Mouse (Mus musculus): ENCODE measurements around the gene Mesp2. TPM values are rescaled to one million over a fixed set of nuclear protein-coding genes. Genes with fewer than 3 reads are reported as not detected.
"Not testable (repeated sequence)": the region's sequence is repeated elsewhere in the genome, so short reads cannot be mapped to it uniquely, and the experiment has no call there.

Mesp2 gene
- total RNA-seq (2021), result under 1 TPM in 1 of 2 experiments, not detected in 1; 0.12 TPM
- long read RNA-seq, experiment 1, result 0 reads
- long read RNA-seq, experiment 2, result 0 reads

- DNase-seq, result peak; percentile 68 to 73
These were observed at the start of gene Mesp2 for GRCm38 (mm10) chr7:79810611-79811506. Gene Mesp2, plus strand, starts transcription at chr7:79810727.

DNA sequence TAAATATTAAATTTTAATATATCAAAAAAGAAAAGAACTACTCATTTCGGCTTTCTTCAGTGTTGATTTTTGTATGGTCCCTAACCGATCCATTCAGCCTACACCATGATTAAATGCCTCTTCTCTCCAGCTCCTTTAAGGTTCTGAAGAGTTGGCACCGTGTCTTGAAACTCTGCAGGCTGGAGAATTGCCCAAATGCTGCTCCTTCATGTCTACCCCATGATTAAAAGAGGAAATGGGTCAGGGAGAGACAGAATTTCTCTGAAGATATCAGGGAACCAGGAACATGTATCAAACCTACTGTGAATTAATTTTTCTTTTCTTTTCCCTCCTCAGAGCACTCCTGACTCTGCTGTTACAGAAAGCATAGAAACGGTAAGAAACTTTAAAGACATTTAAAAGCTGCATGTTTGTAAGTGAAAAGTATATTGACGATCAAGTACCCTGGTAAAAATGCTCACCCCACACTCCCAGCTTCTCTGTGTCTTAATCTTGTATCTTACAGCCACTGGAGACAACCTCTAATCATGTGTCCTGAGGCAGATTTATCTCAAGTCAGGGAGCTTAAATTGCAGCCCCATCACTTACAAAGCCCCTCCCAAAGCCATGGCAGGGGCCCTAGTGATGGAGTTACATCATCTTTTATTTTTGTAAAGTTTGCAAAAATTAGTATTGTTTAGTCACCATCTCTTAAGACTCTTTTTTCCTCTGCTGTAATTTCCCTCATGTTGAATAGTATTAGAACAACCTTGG is 49.2 kb upstream of the Mesp2 start:
- no peak for DNase-seq

DNA sequence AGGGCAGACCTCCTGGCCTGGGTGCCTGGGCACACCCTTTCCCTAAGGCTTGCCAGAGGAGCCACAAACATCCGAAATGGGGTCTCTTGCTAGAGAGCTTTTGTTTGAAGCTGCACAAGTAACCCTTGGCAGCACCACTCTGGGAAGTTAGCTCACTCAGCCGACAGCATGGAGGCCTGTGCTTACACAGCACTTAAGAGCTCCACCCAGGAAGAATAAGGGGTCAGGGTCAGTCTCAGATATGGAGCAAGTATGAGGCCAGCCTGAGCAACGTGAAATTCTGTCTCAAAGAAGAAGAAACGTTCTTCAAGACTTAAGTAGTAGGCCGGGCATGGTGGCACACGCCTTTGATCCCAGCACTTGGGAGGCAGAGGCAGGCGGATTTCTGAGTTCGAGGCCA is 48.4 kb upstream of the Mesp2 start:
- no peak for DNase-seq

DNA sequence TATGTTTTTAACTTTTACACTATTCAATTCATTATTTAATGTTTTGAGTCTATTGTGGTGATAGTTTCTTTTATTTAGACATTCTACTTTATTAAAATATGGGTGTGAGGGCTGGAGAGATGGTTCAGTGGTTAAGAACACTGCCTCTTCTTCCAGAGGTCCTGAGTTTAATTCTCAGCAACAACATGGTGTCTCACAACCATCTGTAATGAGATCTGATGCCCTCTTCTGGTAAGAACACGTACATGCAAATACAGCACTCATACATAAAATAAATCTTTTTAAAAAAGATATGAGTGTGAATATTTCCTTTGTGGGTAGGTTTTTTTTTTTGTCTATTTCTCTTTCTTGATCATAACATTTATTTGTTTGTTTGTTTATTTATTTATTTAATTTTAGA is 44.5 kb upstream of the Mesp2 start:
- no peak for DNase-seq

DNA sequence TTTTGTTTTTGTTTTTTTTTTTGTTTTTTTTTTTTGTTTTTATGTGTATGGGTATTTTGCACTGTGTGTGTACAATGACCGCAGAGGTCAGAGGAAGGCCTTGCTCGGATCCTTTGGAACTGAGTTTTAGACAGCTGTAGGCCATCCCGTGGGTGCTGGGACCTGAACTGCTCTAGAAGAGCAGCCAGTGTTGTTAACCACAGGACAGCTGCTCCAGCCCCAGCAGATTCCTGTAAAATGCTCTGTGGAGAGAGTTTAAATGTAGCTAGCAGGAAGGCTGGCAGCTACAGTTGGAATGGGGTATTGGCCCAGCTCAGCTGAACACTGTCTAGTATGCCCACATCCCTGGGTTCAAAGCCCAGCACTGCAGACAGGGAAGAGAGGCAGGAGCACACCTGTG is 40.9 kb upstream of the Mesp2 start:
- no peak for DNase-seq

GRCm38 (mm10) chr7:79771561-79772512 is 38.7 kb upstream of the Mesp2 start:
- no peak for DNase-seq

- DNase-seq, result peak; percentile 84 to 87
These were observed 29.6 kb upstream of the Mesp2 start for GRCm38 (mm10) chr7:79780647-79781626.

DNA sequence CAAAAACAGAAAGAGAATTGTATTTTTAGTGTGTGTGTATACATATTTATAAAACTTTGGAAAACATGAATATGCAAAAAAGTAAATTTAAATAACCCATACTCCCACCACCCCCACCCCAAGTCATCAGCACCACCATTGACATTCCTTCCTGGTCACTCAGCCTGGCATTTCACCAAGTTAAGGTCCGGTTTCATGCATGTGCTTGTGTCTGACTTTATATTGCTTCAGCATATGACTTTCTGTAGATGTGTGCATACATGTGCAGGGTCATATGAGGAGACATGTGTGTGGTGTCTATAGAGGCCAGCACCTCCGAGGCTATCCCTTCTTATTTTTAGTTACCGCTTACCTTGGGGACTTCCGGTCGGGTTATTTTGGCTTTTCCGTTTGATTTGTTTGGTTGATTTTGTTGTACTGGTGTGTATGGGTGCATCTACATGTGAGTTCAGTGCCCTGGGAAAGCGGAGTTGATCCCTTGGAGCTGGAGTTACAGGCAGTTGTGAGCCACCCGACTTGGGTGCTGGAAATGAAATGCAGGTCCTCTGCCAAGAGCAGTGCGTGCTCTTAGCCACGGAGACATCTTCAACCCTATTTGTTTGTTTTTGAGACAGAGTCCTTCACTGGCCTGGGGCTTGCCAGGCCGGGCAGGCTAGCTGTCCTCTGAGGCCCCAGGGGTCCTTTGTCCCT is 28.6 kb upstream of the Mesp2 start:
- DNase-seq, result no peak

DNA sequence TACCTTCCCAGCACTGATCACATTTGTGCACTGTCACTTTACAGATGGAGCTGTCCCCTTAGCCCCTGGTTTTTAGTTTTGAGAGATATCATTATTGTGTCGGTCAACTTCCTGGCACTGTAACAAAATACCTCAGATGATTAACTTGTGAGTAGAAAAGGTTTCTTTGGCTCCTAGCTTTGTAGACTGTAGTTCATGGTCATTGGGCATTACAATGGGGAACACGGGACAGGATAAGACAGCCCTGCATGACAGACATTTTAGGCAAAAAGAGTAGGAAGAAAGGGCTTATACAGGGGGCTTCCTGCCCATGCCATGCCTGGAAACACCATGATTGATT is 28.0 kb upstream of the Mesp2 start:
- no peak for DNase-seq

DNA sequence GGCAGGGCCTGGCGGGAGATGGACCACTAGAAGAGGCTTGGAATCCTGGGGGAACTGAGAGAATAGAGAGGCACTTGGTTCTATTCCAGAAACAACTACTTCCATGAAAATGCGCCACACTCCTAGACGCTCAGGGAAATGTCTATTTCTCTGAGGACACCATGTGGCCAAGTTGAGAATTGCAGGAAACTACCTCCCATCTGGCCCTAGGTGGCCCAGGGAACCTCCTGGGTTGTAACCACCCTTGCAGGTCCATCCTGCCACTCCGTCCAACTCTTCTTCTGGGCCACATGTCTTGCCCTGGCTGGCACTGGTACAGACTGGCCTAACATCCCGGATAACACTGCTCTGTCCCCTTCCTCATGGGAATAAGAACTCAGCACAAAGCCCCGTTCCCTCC is 24.2 kb upstream of the Mesp2 start:
- DNase-seq, result peak; percentile 73 to 90

DNA sequence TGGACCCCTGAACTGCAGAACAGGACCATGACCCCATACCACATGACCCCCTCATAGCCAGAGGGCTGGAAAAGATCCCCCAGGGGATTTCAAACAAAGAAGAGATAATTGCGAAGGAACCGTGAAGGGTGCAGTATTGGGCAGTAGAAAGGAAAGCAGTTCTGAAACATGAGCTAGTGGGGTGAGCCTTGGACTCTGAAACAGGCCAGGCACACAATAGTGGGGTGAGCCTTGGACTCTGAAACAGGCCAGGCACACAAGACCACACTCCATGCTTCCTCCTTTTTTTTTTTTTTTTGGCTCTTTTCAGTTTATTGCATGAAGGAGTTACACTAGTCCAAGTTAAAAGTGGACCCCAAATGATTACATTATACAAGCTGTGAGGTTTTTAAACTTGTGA is 20.7 kb upstream of the Mesp2 start:
- DNase-seq, result not testable (repeated sequence)

GRCm38 (mm10) chr7:79792635-79793421 is 17.7 kb upstream of the Mesp2 start:
- DNase-seq, result peak; percentile 25 to 42

DNA sequence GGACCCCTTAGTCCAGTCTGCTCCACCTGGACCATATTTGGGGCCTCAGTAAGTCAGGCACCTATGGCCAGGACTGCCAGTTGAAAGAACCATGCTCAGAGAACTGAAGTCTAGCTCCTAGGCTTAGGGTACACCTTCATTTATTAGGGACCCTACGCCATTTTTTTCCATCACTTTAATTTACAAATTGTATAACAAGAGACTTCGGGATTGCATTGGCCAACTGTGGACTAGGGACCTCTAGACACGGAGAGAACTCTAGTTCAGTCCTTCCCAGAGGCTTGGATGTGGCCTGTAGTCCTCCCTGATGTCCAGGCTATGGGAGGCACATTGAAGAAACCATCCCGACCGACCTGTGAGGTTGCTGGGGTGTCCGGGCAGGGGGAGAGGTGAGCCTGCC is 16.8 kb upstream of the Mesp2 start, which contains the start of gene Mesp1:
Gene Mesp1 (minus strand): TSS at position 101 of the 400 bp plus-strand sequence.
- DNase-seq, result no peak

- no peak for DNase-seq
These were observed 11.9 kb upstream of the Mesp2 start for GRCm38 (mm10) chr7:79798606-79799005.

DNA sequence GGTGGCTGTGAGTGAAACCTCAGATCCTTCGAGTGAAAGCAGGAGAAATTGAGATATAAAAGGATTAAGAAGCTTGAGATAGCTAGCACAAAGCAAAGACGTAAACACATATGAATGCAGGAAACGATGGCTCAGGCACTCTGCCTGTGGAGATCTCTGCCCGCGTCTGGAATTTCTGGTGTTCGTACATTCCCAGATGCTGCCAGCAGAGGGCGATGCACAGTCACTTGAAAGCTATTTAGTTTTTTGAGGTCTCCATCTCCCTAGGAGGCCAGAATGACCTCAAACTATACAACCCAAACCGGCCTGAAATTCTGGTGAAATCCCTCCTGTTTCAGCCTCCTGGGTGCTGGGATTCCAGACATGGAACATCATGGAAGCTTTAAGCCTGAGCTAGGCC is 11.5 kb upstream of the Mesp2 start:
- DNase-seq, result peak; percentile 75 to 91

DNA sequence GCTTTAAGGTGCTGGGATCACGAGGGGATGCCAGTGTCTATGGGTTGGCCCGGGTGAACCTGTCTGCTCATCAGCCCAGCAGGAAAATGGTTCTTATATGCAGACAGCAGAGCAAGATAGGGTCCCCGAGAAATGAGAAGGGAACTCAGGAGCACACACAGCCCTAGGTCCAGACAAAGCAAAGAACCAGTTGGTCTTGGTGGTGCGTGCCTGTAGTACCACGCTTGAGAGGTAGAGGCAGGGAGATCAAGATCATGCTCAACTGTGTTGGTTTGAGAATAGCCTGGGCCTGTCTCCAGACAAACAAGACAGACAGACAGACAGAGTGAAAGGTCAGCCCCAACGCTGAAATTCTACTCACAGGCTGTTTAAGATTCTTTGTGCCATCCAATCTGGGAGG is 11.0 kb upstream of the Mesp2 start:
- no peak for DNase-seq

- DNase-seq, result no peak
These were observed 10.2 kb upstream of the Mesp2 start for GRCm38 (mm10) chr7:79800336-79800735.

DNA sequence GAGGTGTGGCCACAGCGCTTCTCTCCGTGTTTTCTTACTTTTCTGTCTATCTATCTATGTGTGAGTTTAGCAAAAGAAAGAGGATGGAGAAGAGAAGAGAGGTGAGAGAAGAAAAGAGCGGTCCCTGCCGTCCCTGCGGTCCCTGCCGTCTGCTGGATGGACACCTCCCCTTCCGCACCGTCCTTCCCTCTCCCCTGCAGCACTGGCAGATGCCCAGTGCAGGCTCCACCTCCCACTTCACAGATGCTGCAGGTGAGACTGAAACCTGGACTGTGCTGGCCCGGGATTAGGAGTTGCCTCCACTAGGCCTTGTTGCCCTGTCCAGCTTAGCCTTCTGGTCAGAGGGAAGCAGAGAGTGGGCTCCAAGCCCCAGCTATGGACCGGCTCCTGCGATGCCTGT is 9.1 kb upstream of the Mesp2 start:
- DNase-seq, result no peak

DNA sequence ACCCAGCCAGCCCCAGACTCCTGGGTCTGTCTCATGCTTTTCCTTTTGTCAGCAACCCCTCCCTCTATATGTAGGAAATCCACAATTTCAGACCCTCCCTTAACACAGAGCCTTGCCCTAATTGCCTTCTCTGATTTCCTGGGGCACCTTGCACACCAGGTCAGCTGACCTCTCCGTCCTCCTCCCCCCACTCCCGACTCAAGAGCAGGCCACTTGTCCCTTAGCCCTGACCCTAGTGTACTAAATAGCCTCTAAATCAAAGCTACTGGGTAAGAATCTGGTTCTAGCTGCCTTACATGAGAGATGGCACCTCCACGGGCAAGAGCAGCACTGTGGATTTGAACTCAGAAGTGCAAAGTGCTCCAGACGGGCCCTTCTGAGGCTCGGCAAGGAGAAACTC is 8.5 kb upstream of the Mesp2 start:
- no peak for DNase-seq
